Mouse (Mus musculus) neural tube, embryonic 14.5 days (tissue): ENCODE results near the gene Capn10. TPM values are rescaled to one million over a fixed set of nuclear protein-coding genes. Genes with fewer than 3 reads are reported as not detected.

ENCODE experiments used
- polyA plus RNA-seq: library from polyadenylated mRNA; unstranded; fragments of >200 nt; fragmentation: Nextera tagmentation; extraction: Ambion mirVana; gene quantifications from 2 replicates; pipeline ENCODE4 v1.2.1, GENCODE M21; 2014

Capn10 gene
- polyA plus RNA-seq, 1 experiment from 2014 or later: 58.4 TPM

Other genes starting within 250 kb of the Capn10 start
- gene Gpc1, start 102.7 kb upstream of the Capn10 start, polyA plus RNA-seq: 58.5 and 65.7 TPM in 2 replicates
- 1.1 and 4.6 TPM in 2 replicates for gene Ankmy1, start 31.5 kb upstream of the Capn10 start, polyA plus RNA-seq
- 15.9 and 18.0 TPM in 2 replicates for gene Dusp28, start 27.4 kb upstream of the Capn10 start, polyA plus RNA-seq
- gene Rnpepl1, start 23.6 kb upstream of the Capn10 start, polyA plus RNA-seq: 27.0 and 31.6 TPM in 2 replicates
- gene Gpr35, start 16.5 kb downstream of the Capn10 start, polyA plus RNA-seq: 0.44 and 0.95 TPM in 2 replicates
- gene Aqp12, start 72.0 kb downstream of the Capn10 start, polyA plus RNA-seq: not detected in 2 replicates
- 377 and 438 TPM in 2 replicates for gene Kif1a, start 167.6 kb downstream of the Capn10 start, polyA plus RNA-seq
- not detected in 2 replicates for gene Agxt, start 200.9 kb downstream of the Capn10 start, polyA plus RNA-seq
- not detected in 2 replicates for gene 2310007B03Rik, start 226.6 kb downstream of the Capn10 start, polyA plus RNA-seq
- gene Crocc2, start 234.3 kb downstream of the Capn10 start, polyA plus RNA-seq: 0.08 and 0.14 TPM in 2 replicates